In genomic region chr10:54076420-54076819, GRCm38 (mm10) we compare ENCODE assay signal across 8 mouse cellular contexts. TPM values are rescaled to one million over a fixed set of nuclear protein-coding genes. Genes with fewer than 3 reads are reported as not detected.
A peak's percentile ranks its signal among the peaks of the same experiment; 100 is the strongest.
DNase-seq lines count a peak whose midpoint lies in the region; ATAC-seq and TF ChIP-seq lines count a peak whose summit lies in the region.

Man1a (minus strand) TSS chr10:54076609.

- 4% methylated on average over 4 of the region's 4 CpGs for WGBS in cerebellum, adult 2 months
- WGBS in forebrain, postnatal 0 days = 13% methylated on average over 4 of the region's 4 CpGs
- 11% methylated on average over 4 of the region's 4 CpGs for WGBS in hindbrain, embryonic 13.5 days
- 10% methylated on average over 4 of the region's 4 CpGs for WGBS in limb, embryonic 14.5 days
- 9% methylated on average over 4 of the region's 4 CpGs for WGBS in midbrain, postnatal 0 days

- no peak for ATAC-seq in forebrain, postnatal 0 days
- ATAC-seq in hindbrain, embryonic 13.5 days (ENCODE audit: low FRiP score) = no peak
- ATAC-seq in limb, embryonic 14.5 days (ENCODE audit: low FRiP score, low read depth) = no peak
- no peak for ATAC-seq in midbrain, postnatal 0 days (ENCODE audit: low FRiP score)

- no peak within 1 kb of the TSS for H3K27ac ChIP-seq in cerebellum, adult 2 months (ENCODE audit: insufficient read depth, low read length)
- 0 out of 2 replicates have a peak within 1 kb of the TSS, but pooled peaks have one; percentile 21 for H3K27ac ChIP-seq in forebrain, postnatal 0 days (ENCODE audit: low read depth, low read length)
- H3K27ac ChIP-seq in hindbrain, embryonic 13.5 days = no peak within 1 kb of the TSS
- 0 out of 2 replicates have a peak within 1 kb of the TSS, but pooled peaks have one; percentile 7 for H3K27ac ChIP-seq in limb, embryonic 14.5 days (replicated peaks; ENCODE audit: low read depth, low read length)
- H3K27ac ChIP-seq in midbrain, postnatal 0 days (ENCODE audit: low read depth, low read length) = no peak within 1 kb of the TSS

- DNase-seq in cerebellum, adult 2 months = no peak
- no peak for DNase-seq in cerebellum, adult 11-12 months
- no peak for DNase-seq in adrenal gland, postnatal 25 days
- DNase-seq in forebrain, postnatal 0 days = no peak
- DNase-seq in limb, embryonic 14.5 days (ENCODE audit: low spot score) = peak; percentile 9
- DNase-seq in midbrain, postnatal 0 days (ENCODE audit: low spot score) = no peak
- DNase-seq in right cerebral cortex, postnatal 36 days (ENCODE audit: low spot score in 2 of 2) = no peak

- peak within 1 kb of the TSS; percentile 39 for H3K4me3 ChIP-seq in cerebellum, adult 2 months (replicated peaks; ENCODE audit: insufficient read depth, low read depth, low read length)
- H3K4me3 ChIP-seq in forebrain, postnatal 0 days (ENCODE audit: low read depth, low read length) = peak within 1 kb of the TSS; percentile 70
- peak within 1 kb of the TSS; percentile 82 for H3K4me3 ChIP-seq in hindbrain, embryonic 13.5 days
- H3K4me3 ChIP-seq in limb, embryonic 14.5 days (replicated peaks; ENCODE audit: low read length) = peak within 1 kb of the TSS; percentile 76
- peak within 1 kb of the TSS; percentile 88 for H3K4me3 ChIP-seq in midbrain, postnatal 0 days (ENCODE audit: low read depth, low read length)

- H3K9ac ChIP-seq in forebrain, postnatal 0 days = peak within 1 kb of the TSS; percentile 59
- H3K9ac ChIP-seq in hindbrain, embryonic 13.5 days = peak within 1 kb of the TSS; percentile 80
- H3K9ac ChIP-seq in limb, embryonic 14.5 days (ENCODE audit: low read depth, low read length, severe bottlenecking) = peak within 1 kb of the TSS; percentile 68
- peak within 1 kb of the TSS; percentile 67 for H3K9ac ChIP-seq in midbrain, postnatal 0 days (replicated peaks; ENCODE audit: low read length, poor library complexity, severe bottlenecking)

- no peaks in the 10 kb centered on the region for H3K36me3 ChIP-seq in forebrain, postnatal 0 days (ENCODE audit: insufficient read depth)
- no peaks in the 10 kb centered on the region for H3K36me3 ChIP-seq in hindbrain, embryonic 13.5 days
- H3K36me3 ChIP-seq in limb, embryonic 14.5 days (ENCODE audit: control insufficient read depth, insufficient read depth, low read length) = no peaks in the 10 kb centered on the region
- no peaks in the 10 kb centered on the region for H3K36me3 ChIP-seq in midbrain, postnatal 0 days (ENCODE audit: insufficient read depth, low read length)

- no peak for TF ChIP-seq CTCF in cerebellum, adult 2 months (IDR thresholded peaks at IDR 0.05; ENCODE audit: borderline replicate concordance, insufficient read depth, low read depth, low read length)
- TF ChIP-seq CTCF in forebrain, postnatal 0 days (IDR thresholded peaks at IDR 0.05; ENCODE audit: low read depth) = no peak
- TF ChIP-seq CTCF in midbrain, postnatal 0 days (IDR thresholded peaks at IDR 0.05) = no peak

- no peaks in the 10 kb centered on the region; the same call in 1 of the 2 replicates for H3K27me3 ChIP-seq in cerebellum, adult 2 months (ENCODE audit: control insufficient read depth, insufficient read depth, low read length)
- H3K27me3 ChIP-seq in forebrain, postnatal 0 days (ENCODE audit: insufficient read depth, low read length) = no peaks in the 10 kb centered on the region
- peaks cover 24% of the 10 kb centered on the region for H3K27me3 ChIP-seq in hindbrain, embryonic 13.5 days
- no peaks in the 10 kb centered on the region for H3K27me3 ChIP-seq in limb, embryonic 14.5 days (ENCODE audit: control insufficient read depth, insufficient read depth, low read length)
- H3K27me3 ChIP-seq in midbrain, postnatal 0 days (ENCODE audit: insufficient read depth, low read length) = peaks cover 3% of the 10 kb centered on the region; the same call in 1 of the 2 replicates

- no peaks in the 10 kb centered on the region for H3K4me1 ChIP-seq in cerebellum, adult 2 months (ENCODE audit: control insufficient read depth, insufficient read depth, low read length)
- H3K4me1 ChIP-seq in forebrain, postnatal 0 days (ENCODE audit: insufficient read depth) = no peaks in the 10 kb centered on the region
- peaks cover 28% of the 10 kb centered on the region for H3K4me1 ChIP-seq in hindbrain, embryonic 13.5 days (replicated peaks)
- H3K4me1 ChIP-seq in limb, embryonic 14.5 days (ENCODE audit: control insufficient read depth, insufficient read depth, low read length) = peaks cover 21% of the 10 kb centered on the region
- 0 out of 2 replicates have a peak, but pooled peaks cover 4% of the 10 kb centered on the region for H3K4me1 ChIP-seq in midbrain, postnatal 0 days (ENCODE audit: insufficient read depth, low read length)

- H3K4me2 ChIP-seq in forebrain, postnatal 0 days (ENCODE audit: low read depth) = peak within 1 kb of the TSS; percentile 99
- H3K4me2 ChIP-seq in hindbrain, embryonic 13.5 days = peak within 1 kb of the TSS; percentile 100
- H3K4me2 ChIP-seq in limb, embryonic 14.5 days (replicated peaks; ENCODE audit: low read depth, low read length, severe bottlenecking) = peak within 1 kb of the TSS; percentile 96
- H3K4me2 ChIP-seq in midbrain, postnatal 0 days (ENCODE audit: low read depth, low read length, poor library complexity, severe bottlenecking) = peak within 1 kb of the TSS; percentile 97

- H3K9me3 ChIP-seq in forebrain, postnatal 0 days (ENCODE audit: low read length) = no peaks in the 10 kb centered on the region
- H3K9me3 ChIP-seq in hindbrain, embryonic 13.5 days = no peaks in the 10 kb centered on the region
- no peaks in the 10 kb centered on the region for H3K9me3 ChIP-seq in limb, embryonic 14.5 days (ENCODE audit: control insufficient read depth, low read length)
- H3K9me3 ChIP-seq in midbrain, postnatal 0 days (ENCODE audit: low read length) = no peaks in the 10 kb centered on the region

- no peak for TF ChIP-seq POLR2A in cerebellum, adult 2 months (IDR thresholded peaks at IDR 0.05; ENCODE audit: borderline replicate concordance, insufficient read depth, low read length)
- TF ChIP-seq POLR2A in limb, embryonic 14.5 days (IDR thresholded peaks at IDR 0.05; ENCODE audit: borderline replicate concordance, extremely low read depth, insufficient read depth, insufficient read length) = no peak

RNA-seq across cellular contexts. Expression of gene Man1a, which starts in this region (rescaled TPM):
- polyA plus RNA-seq in cerebellum, adult 2 months (2012; rRNA removed) = 7.7 and 8.2 TPM in 2 replicates
- 112 and 126 TPM in 2 replicates for total RNA-seq in adrenal gland, postnatal 25 days (2021)
- 24.6 and 25.4 TPM in 2 replicates for total RNA-seq in forebrain, postnatal 0 days (2014; rRNA removed)
- 3.8 and 4.7 TPM in 2 replicates for polyA plus RNA-seq in forebrain, postnatal 0 days (2015; fragmentation: Nextera tagmentation; extraction: Ambion mirVana)
- 3.4 and 3.5 TPM in 2 replicates for polyA plus RNA-seq in hindbrain, embryonic 13.5 days (2015; fragmentation: Nextera tagmentation; extraction: Ambion mirVana)
- polyA plus RNA-seq in limb, embryonic 14.5 days (2012; rRNA removed) = 14.2 and 16.8 TPM in 2 replicates
- polyA plus RNA-seq in limb, embryonic 14.5 days (2014; fragmentation: Nextera tagmentation; extraction: Ambion mirVana) = 11.9 and 12.7 TPM in 2 replicates
- 19.3 and 25.1 TPM in 2 replicates for total RNA-seq in midbrain, postnatal 0 days (2014; rRNA removed)
- 3.7 and 4.2 TPM in 2 replicates for polyA plus RNA-seq in midbrain, postnatal 0 days (2015; fragmentation: Nextera tagmentation; extraction: Ambion mirVana)

Comparison
In these comparisons a context has a peak if more than half of its experiments do, and no peak if none do; other contexts are left out.
1. H3K27ac ChIP-seq: peak in forebrain, postnatal 0 days (single experiment) and limb, embryonic 14.5 days (single experiment); none in cerebellum, adult 2 months (single experiment), hindbrain, embryonic 13.5 days (single experiment) and midbrain, postnatal 0 days (single experiment).
2. Peak in every context shown above with its lines, with median percentiles within 50 percentile points of each other: H3K4me3 ChIP-seq, H3K4me2 ChIP-seq and H3K9ac ChIP-seq.